Mouse (Mus musculus) embryonic fibroblast, embryonic 13.5 days (primary cell): ENCODE results near the gene Klhl36. TPM values are rescaled to one million over a fixed set of nuclear protein-coding genes. Genes with fewer than 3 reads are reported as not detected.
A peak's percentile ranks its signal among the peaks of the same experiment; 100 is the strongest.

Experiments
- H3K27ac ChIP-seq: 2 replicates; pipeline ENCODE4 v1.5.1; 2012; ENCODE audit warnings: low read length, control low read depth, inconsistent platforms; ENCODE audit not compliant: insufficient read depth
- H3K4me1 ChIP-seq: 2 replicates; pipeline ENCODE4 v1.6.1; 2011; ENCODE audit warnings: low read length; ENCODE audit not compliant: control insufficient read depth, insufficient read depth
- H3K4me3 ChIP-seq: 2 replicates; pipeline ENCODE4 v1.5.1; 2011; ENCODE audit warnings: mild to moderate bottlenecking, control low read depth, low read length; ENCODE audit not compliant: insufficient read depth
- CTCF ChIP-seq: IDR thresholded peaks from 2 replicates; pipeline ENCODE4 v1.5.1; 2011; ENCODE audit warnings: mild to moderate bottlenecking, control low read depth, low read length, moderate library complexity, borderline replicate concordance; ENCODE audit not compliant: insufficient read depth
- POLR2A ChIP-seq: IDR thresholded peaks from 2 replicates; pipeline ENCODE4 v1.6.1; 2011; ENCODE audit warnings: low read depth, mild to moderate bottlenecking, control low read depth, low read length, moderate library complexity
- polyA plus RNA-seq: library from polyadenylated mRNA; stranded (reverse); fragments of >200 nt; gene quantifications from 2 replicates; pipeline ENCODE4 v1.2.4, GENCODE M21; 2011; ENCODE audit warnings: low read depth; ENCODE audit not compliant: missing spikeins, insufficient read length

Klhl36 gene
- polyA plus RNA-seq, 1 experiment = 2.1 TPM

DNA sequence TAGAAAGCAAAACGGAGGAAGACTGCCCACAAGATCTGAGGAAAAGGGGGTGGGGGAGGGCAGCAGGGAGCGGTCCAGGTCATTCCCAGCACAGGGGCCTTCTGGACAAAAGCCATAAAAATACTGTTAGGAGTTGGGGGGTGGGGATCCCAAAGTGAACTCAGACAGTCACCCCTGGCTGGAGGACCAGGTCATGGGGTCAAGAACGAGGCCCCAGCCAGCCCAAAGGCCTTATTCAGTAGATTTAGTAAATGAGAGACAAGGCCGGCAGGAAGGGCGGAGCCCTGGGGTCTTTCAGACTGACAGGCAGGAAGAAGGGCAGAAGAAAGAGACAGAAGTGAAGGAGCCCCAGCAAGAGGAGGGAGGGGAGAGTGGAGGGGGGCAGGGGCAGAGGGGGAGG, 29.1 kb upstream of the Klhl36 start:
- Histone ChIP-seq H3K27ac (no peak overlapping the region), H3K4me1 (peaks cover 13% of the 10 kb centered on the region; the same call in 1 of the 2 replicates), H3K4me3 (no peak overlapping the region)
- TF ChIP-seq POLR2A (no peak), CTCF (no peak)

DNA sequence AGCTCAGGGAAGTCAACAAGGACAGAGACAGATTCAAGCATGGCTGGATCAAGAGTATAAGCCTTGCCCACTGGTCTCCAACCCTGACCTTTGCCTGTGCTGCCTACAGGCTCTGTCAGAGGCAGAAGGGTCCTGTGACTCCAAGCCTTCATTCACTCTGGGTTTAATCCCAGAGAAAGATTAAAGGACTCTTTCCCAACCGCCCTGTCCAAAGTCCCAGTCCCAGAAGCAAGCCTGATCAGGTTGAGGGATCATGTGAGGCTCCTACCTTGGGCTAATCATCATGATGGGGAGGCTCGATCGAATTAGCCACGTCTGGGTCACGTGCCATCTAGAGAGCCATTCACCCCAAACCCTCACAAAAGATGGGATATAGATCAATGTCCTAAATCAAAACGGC, 27.4 kb upstream of the Klhl36 start:
- TF ChIP-seq POLR2A (no peak), CTCF (no peak)
- Histone ChIP-seq H3K27ac (no peak overlapping the region), H3K4me1 (peaks cover 13% of the 10 kb centered on the region; the same call in 1 of the 2 replicates), H3K4me3 (no peak overlapping the region)

DNA sequence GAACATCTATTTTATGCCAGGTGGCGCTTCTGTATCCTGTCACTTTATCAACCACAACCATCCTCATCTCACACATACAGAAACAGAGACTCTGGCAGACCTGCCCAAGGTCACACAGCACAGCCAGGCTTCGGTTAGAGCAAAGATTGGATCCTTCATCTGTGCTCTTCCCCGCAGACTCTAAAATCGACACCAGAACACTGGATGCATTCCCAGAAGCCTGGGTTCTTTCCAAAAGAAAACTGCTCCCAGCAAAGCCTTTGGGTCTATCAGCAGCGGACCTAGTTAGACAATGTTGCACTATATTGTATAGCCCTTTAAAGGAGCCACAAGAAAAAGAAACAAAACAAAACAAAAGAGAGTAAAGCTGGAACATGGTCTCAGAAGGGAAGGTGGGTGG, 26.8 kb upstream of the Klhl36 start:
- peaks cover 13% of the 10 kb centered on the region; the same call in 1 of the 2 replicates for H3K4me1 ChIP-seq
- no peak overlapping the region for H3K27ac ChIP-seq
- TF ChIP-seq CTCF = no peak
- no peak for TF ChIP-seq POLR2A
- no peak overlapping the region for H3K4me3 ChIP-seq

DNA sequence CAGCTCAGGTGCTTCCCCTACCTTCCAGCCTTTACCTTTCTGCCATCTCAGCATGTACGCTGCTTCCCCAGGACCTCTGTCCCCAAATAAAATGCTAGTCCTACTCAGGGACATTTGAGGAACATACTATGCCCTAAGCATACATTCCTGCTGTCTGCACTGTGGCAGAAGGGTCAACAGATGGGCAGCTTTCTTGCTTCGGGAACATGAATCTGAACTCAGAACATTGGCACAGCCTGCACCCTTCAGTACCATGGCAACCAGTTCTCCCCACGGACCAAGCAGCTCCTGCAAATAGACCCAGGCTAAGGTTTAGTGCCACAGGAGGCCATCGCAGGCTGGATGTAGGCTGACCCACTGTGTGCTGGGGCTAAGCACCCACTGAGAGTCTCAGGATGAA, 25.2 kb upstream of the Klhl36 start:
- peaks cover 11% of the 10 kb centered on the region; the same call in 1 of the 2 replicates for H3K4me1 ChIP-seq
- TF ChIP-seq CTCF (no peak), POLR2A (no peak)
- H3K27ac ChIP-seq = no peak overlapping the region
- no peak overlapping the region for H3K4me3 ChIP-seq

DNA sequence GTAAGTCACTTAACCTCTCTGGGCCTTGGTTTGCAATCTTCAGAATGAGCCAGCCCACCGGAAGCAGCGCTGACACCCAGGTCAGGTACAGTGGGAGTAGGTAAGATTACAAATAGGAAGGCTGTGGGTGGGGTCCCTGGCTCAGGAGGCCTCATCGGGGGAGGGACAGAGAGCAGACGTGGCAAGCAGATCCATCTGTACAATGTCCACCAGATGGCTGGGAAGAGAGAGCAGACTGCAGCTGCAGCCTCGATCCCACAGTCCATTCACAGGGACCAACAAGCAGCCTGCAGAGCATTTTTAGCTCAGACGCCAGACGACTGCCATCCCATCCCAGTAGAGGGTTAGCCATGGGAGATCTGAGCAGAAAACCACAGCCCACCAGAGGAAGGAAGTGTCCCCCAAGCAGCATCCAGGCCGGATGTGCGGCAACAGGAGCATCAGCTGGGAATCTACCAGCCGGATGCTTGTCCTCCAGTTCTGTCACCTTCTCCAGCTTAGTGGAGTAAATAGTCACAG, 24.5 kb upstream of the Klhl36 start:
- no peak overlapping the region for H3K27ac ChIP-seq
- peaks cover 5% of the 10 kb centered on the region; the same call in 1 of the 2 replicates for H3K4me1 ChIP-seq
- no peak for TF ChIP-seq CTCF
- no peak for TF ChIP-seq POLR2A
- no peak overlapping the region for H3K4me3 ChIP-seq

DNA sequence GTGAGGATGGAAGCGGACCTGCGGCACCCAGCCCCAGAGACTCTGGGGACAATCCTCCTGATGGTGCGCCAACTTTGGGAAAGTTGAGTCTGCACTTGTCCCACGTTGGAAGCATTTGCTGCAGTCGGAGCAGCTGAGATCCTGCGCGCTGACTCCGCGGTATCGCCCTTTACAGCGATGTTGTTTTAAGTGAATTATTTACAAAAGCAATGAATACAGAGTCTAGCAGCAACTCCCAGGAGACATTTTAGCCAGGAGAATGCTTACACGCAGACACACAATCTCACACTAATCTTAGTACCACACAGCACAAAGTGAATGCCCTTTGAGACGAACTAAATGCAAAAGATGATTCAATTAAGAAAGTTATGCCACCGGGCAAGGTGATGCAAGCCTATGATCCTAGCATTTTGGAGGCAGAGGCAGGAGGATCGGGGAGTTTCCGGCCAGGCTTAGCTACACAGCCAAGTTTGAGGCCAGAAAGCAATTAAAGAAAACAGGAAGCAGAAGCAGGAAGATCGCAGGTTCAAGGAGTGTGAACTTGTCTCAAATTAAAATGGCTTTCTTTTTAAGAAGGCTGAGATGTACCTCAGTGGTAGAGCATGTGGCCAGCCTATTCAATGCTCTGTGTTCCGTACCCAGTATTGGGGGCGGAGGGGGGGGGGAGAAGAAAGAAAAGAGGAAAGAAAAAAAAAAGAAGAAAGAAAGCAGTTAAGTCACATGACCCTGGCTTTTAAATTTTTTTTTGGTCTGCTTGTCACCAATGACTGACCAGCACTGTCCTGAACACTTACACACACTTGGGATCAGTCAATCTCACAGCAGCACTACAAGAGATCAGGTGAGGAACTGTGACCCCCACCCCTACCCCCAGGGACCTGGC, 23.7 kb upstream of the Klhl36 start:
- Histone ChIP-seq H3K4me1 (peaks cover 4% of the 10 kb centered on the region; the same call in 1 of the 2 replicates), H3K27ac (no peak overlapping the region), H3K4me3 (no peak overlapping the region)
- TF ChIP-seq CTCF = no peak
- no peak for TF ChIP-seq POLR2A

DNA sequence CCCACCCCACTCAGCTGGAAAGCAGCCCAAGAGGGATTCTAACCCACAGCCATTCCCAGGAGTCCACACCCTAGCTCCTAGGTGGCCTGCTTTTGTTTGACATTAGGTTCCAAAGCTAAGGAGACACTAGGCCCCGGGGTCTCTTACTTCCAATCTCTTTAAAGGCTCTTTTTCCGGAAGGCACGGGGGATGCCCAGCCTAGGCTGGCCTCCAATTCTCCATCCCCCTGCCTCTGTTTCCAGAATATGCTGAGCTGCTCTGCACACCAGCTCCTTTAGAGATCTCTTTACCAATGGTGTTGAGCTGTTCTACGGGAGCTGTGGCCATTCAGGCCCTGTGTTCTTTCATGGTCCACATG, 23.1 kb upstream of the Klhl36 start:
- H3K4me3 ChIP-seq = peak overlapping the region; percentile 21; the same call in 1 of the 2 replicates
- H3K27ac ChIP-seq = no peak overlapping the region
- peaks cover 4% of the 10 kb centered on the region; the same call in 1 of the 2 replicates for H3K4me1 ChIP-seq
- no peak for TF ChIP-seq CTCF
- no peak for TF ChIP-seq POLR2A

DNA sequence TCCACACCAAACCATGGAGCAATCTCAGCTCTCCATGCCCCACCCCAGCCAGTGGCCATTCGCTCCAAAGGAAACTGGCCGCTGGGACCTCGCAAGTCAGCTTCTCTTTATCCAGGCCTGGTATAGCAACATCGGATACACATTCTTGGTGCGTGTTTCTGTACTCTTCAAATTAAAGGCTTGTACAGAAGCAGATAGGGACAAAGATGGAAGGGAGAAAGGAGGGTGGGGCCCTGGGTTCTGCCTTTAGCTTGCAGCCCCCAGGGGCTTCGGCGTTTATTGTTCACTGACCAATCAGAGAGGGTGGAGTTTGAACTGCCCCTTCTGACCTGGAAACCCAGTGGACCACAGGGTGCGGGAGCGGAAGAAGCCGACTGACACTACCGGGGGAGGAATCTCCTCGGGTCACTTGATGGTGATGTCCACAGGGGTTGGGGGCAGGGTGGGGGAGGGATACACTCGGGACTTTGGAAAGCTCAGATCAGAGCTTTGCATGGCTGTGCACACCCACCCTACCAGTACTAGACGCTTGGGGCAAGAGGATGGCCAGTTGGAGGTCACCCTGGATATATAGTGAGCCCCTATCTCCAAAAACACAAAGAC, 22.5 kb upstream of the Klhl36 start:
- TF ChIP-seq POLR2A (no peak), CTCF (no peak)
- H3K4me3 ChIP-seq = peak overlapping the region; percentile 74
- no peak overlapping the region for H3K27ac ChIP-seq
- peaks cover 4% of the 10 kb centered on the region; the same call in 1 of the 2 replicates for H3K4me1 ChIP-seq

DNA sequence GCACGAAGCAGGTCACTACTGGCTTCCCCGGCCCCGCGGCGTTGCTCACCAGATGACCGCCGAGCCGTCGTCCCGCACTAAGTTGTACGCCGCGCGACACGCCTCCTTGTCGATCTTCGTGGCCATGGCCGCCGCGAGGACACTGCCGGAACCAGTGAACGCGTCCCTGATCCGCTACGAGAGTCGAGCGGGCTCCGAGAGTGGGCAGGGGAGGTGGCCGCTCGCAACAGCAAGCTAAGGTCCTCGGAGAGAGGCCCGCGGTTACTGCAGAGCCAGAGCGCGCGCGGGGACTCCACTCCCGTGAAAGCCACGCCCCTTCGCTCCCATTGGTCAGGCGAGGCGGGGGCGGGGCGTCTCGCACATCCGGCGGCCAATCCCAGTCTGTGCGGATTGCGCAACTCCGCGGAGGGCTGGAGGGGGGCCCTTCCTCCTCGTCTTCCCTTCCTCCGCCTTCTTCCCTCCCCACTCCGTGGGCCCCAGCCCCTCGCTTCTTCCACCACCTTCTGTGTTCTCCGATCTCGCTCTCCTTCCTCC, 21.7 kb upstream of the Klhl36 start, which contains the start of gene Cotl1:
Gene Cotl1 (minus strand): TSS at position 270 of the 534 bp plus-strand sequence.
- peaks cover 4% of the 10 kb centered on the region; the same call in 1 of the 2 replicates for H3K4me1 ChIP-seq
- TF ChIP-seq POLR2A = peak; percentile 93
- no peak for TF ChIP-seq CTCF
- peak within 1 kb of the TSS; percentile 74 for H3K4me3 ChIP-seq
- H3K27ac ChIP-seq = no peak within 1 kb of the TSS
